Mouse (Mus musculus): Measurements from ENCODE around the gene Gm20671. TPM values are rescaled to one million over a fixed set of nuclear protein-coding genes. Genes with fewer than 3 reads are reported as not detected.

Gm20671 gene
- total RNA-seq (2023; ENCODE audit: inconsistent age) = not detected in 4 replicates

GRCm38 (mm10) chr5:32827009-32827408 lies at the start of gene Gm20671:
Gene Gm20671 (minus strand): TSS chr5:32827109.

GRCm38 (mm10) chr5:32863253-32864228 lies 36.6 kb upstream of the Gm20671 start, which contains the start of gene Depdc5:
Gene Depdc5 (plus strand): TSS chr5:32863701.

GRCm38 (mm10) chr5:32853731-32854507 lies 27.0 kb upstream of the Gm20671 start, which contains the start of gene Prr14l:
Gene Prr14l (minus strand): TSS chr5:32854256.

GRCm38 (mm10) chr5:32785313-32785915 lies 41.5 kb downstream of the Gm20671 start, which contains the start of gene Pisd:
Gene Pisd (minus strand): TSS chr5:32785646.

Other genes with a start within 250 kb of the Gm20671 start
- 0.90 to 2.7 TPM (median 1.9 TPM) in 4 replicates for gene Yes1, start 215.9 kb downstream of the Gm20671 start, total RNA-seq (2023; ENCODE audit: inconsistent age)
- gene Pisd, start 41.5 kb downstream of the Gm20671 start, total RNA-seq (2023; ENCODE audit: inconsistent age) = 32.6 to 36.7 TPM (median 34.4 TPM) in 4 replicates
- 57.6 to 65.2 TPM (median 60.0 TPM) in 4 replicates for gene Prr14l, start 27.1 kb upstream of the Gm20671 start, total RNA-seq (2023; ENCODE audit: inconsistent age)
- gene Depdc5, start 36.6 kb upstream of the Gm20671 start, total RNA-seq (2023; ENCODE audit: inconsistent age) = 64.1 to 81.2 TPM (median 75.3 TPM) in 4 replicates
- gene Ywhah, start 191.7 kb upstream of the Gm20671 start, total RNA-seq (2023; ENCODE audit: inconsistent age) = 113 to 129 TPM (median 121 TPM) in 4 replicates